Comparison of ENCODE assay signal across 33 mouse cellular contexts in the genomic region with DNA sequence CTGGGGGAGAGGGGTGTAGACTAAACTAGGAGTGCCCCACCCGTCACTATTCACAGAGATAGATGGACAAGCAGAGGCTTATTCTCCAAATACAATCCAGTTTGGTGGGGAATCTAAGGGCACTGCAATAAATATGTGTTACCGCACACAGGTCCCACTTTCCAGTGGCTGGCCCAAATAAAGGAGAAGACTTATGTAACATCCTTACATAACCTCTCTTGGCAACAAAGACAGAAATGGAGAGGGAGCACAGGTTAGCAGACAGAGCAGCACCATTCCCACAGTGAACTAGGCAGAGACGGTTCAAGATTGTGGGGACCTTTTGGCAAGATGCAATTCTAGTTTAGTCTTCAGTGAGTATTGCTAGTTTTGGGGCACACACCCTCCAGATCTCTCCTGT. TPM values are rescaled to one million over a fixed set of nuclear protein-coding genes. Genes with fewer than 3 reads are reported as not detected.
"Had no signal": no experiment of that assay in that cellular context is flagged by ENCODE, and none has a peak within 500 bp of the region (broad histone marks: within the 10 kb centered on the region; RNA-seq: fewer than 3 reads in every experiment).

No protein-coding gene starts in this region.

RNA-seq across cellular contexts. Expression of gene Nat8f6, which starts 10.2 kb away (rescaled TPM):
- total RNA-seq: megakaryocyte progenitor cell, adult 5-6 weeks; megakaryocyte, adult 5-6 weeks; megakaryocyte-erythroid progenitor cell, adult 5-6 weeks; midbrain, postnatal 0 days; monocyte, adult 5-6 weeks had no signal
- polyA plus RNA-seq: limb, embryonic 10.5 days; limb, embryonic 11.5 days; limb, embryonic 12.5 days; limb, embryonic 13.5 days; limb, embryonic 15.5 days; liver, embryonic 11.5 days; liver, embryonic 12.5 days; liver, embryonic 13.5 days; liver, embryonic 14.5 days; liver, embryonic 15.5 days; liver, embryonic 16.5 days; liver, postnatal 0 days; lung, embryonic 14.5 days; lung, embryonic 15.5 days; lung, embryonic 16.5 days; lung, postnatal 0 days; macrophage; midbrain, embryonic 10.5 days; midbrain, embryonic 11.5 days; midbrain, embryonic 12.5 days; midbrain, embryonic 13.5 days; midbrain, embryonic 14.5 days; midbrain, embryonic 15.5 days; midbrain, embryonic 16.5 days; midbrain, postnatal 0 days; myocyte; neural tube, embryonic 11.5 days had no signal

RNA-seq across cellular contexts. Expression of gene Nat8f5, which starts 10.3 kb away (rescaled TPM):
- total RNA-seq: megakaryocyte progenitor cell, adult 5-6 weeks; megakaryocyte, adult 5-6 weeks; megakaryocyte-erythroid progenitor cell, adult 5-6 weeks; monocyte, adult 5-6 weeks had no signal
- polyA plus RNA-seq: limb, embryonic 10.5 days; limb, embryonic 11.5 days; limb, embryonic 12.5 days; limb, embryonic 13.5 days; limb, embryonic 14.5 days; limb, embryonic 15.5 days; liver, embryonic 11.5 days; liver, embryonic 12.5 days; liver, embryonic 13.5 days; liver, embryonic 14.5 days; liver, embryonic 15.5 days; liver, embryonic 16.5 days; liver, postnatal 0 days; lung, adult 2 months; lung, embryonic 14.5 days; lung, embryonic 15.5 days; lung, embryonic 16.5 days; lung, postnatal 0 days; macrophage; midbrain, embryonic 10.5 days; midbrain, embryonic 11.5 days; midbrain, embryonic 12.5 days; midbrain, embryonic 14.5 days; myocyte; neural tube, embryonic 11.5 days had no signal

RNA-seq across cellular contexts. Expression of gene Nat8, which starts 21.4 kb away (rescaled TPM):
- total RNA-seq: megakaryocyte progenitor cell, adult 5-6 weeks; megakaryocyte, adult 5-6 weeks; megakaryocyte-erythroid progenitor cell, adult 5-6 weeks; monocyte, adult 5-6 weeks had no signal
- polyA plus RNA-seq: limb, embryonic 10.5 days; limb, embryonic 11.5 days; limb, embryonic 12.5 days; limb, embryonic 13.5 days; liver, embryonic 11.5 days; liver, embryonic 12.5 days; liver, embryonic 13.5 days; liver, postnatal 0 days; lung, embryonic 14.5 days; lung, embryonic 15.5 days; lung, embryonic 16.5 days; lung, postnatal 0 days; macrophage; midbrain, embryonic 10.5 days; midbrain, embryonic 11.5 days; midbrain, embryonic 12.5 days; midbrain, embryonic 13.5 days; midbrain, embryonic 14.5 days; midbrain, embryonic 15.5 days; myocyte; neural tube, embryonic 11.5 days had no signal

RNA-seq across cellular contexts. Expression of gene Nat8f3, which starts 45.0 kb away (rescaled TPM):
- total RNA-seq: megakaryocyte progenitor cell, adult 5-6 weeks; megakaryocyte, adult 5-6 weeks; megakaryocyte-erythroid progenitor cell, adult 5-6 weeks; monocyte, adult 5-6 weeks had no signal
- polyA plus RNA-seq: limb, embryonic 15.5 days; liver, embryonic 12.5 days; liver, embryonic 13.5 days; liver, embryonic 14.5 days; liver, embryonic 15.5 days; liver, embryonic 16.5 days; liver, postnatal 0 days; lung, embryonic 15.5 days; lung, embryonic 16.5 days; lung, postnatal 0 days; macrophage; midbrain, embryonic 11.5 days; myocyte; neural tube, embryonic 11.5 days had no signal

RNA-seq across cellular contexts. Expression of gene Nat8f2, which starts 58.4 kb away (rescaled TPM):
- total RNA-seq: megakaryocyte progenitor cell, adult 5-6 weeks; megakaryocyte, adult 5-6 weeks; megakaryocyte-erythroid progenitor cell, adult 5-6 weeks; midbrain, postnatal 0 days; monocyte, adult 5-6 weeks had no signal
- polyA plus RNA-seq: limb, embryonic 10.5 days; limb, embryonic 11.5 days; limb, embryonic 12.5 days; limb, embryonic 13.5 days; limb, embryonic 14.5 days; limb, embryonic 15.5 days; liver, embryonic 11.5 days; liver, embryonic 13.5 days; liver, embryonic 14.5 days; liver, embryonic 15.5 days; liver, embryonic 16.5 days; lung, embryonic 14.5 days; lung, embryonic 16.5 days; lung, postnatal 0 days; macrophage; midbrain, embryonic 10.5 days; midbrain, embryonic 11.5 days; midbrain, embryonic 12.5 days; midbrain, embryonic 13.5 days; midbrain, embryonic 14.5 days; midbrain, embryonic 15.5 days; myocyte; neural tube, embryonic 11.5 days had no signal
